Mouse (Mus musculus): ENCODE results near the gene Wwtr1.

- TF ChIP-seq CTCF (IDR thresholded peaks at IDR 0.05; ENCODE audit: insufficient read depth, low read depth, low read length) (no peak), POLR2A (IDR thresholded peaks at IDR 0.05; ENCODE audit: insufficient read depth, low read depth, low read length) (no peak)
Measured at GRCm38 (mm10) chr3:57583533-57583932, 7.8 kb upstream of the Wwtr1 start.
